In the genomic region with DNA sequence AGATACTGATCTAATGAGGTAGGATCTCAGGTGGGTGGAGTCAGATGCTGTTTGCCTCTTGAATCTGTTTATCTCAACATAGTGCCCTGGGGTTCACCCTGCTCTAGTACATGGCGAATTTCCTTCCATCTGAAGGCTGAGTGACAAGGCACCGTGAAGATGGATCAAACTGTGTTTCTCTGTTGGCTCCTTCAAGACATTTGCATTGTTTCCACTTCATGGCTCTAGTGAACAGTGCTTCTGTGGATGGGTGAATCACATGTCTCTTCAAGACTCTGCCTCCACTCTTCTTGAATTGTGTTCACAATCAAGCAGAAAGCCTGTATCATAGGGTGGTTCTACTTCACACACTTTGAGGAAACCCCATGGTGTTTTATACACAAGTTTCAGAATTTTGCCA, we compare ENCODE assay signal across 34 mouse cellular contexts. TPM values are rescaled to one million over a fixed set of nuclear protein-coding genes. Genes with fewer than 3 reads are reported as not detected.
"Had no signal": no experiment of that assay in that cellular context is flagged by ENCODE, and none has a peak within 500 bp of the region (broad histone marks: within the 10 kb centered on the region; RNA-seq: fewer than 3 reads in every experiment).

No protein-coding gene starts in this region.

- H3K4me1 ChIP-seq: limb, embryonic 10.5 days; limb, embryonic 12.5 days; limb, embryonic 13.5 days; limb, embryonic 15.5 days; liver, embryonic 12.5 days; liver, embryonic 13.5 days; liver, embryonic 15.5 days; lung, embryonic 15.5 days; megakaryocyte, embryonic 14.5 days; midbrain, embryonic 10.5 days; midbrain, embryonic 12.5 days; midbrain, embryonic 13.5 days; midbrain, embryonic 15.5 days; neural tube, embryonic 12.5 days had no signal

- H3K36me3 ChIP-seq: limb, embryonic 10.5 days; limb, embryonic 12.5 days; limb, embryonic 13.5 days; limb, embryonic 15.5 days; liver, embryonic 12.5 days; liver, embryonic 13.5 days; liver, embryonic 15.5 days; lung, embryonic 15.5 days; midbrain, embryonic 10.5 days; midbrain, embryonic 12.5 days; midbrain, embryonic 13.5 days; midbrain, embryonic 15.5 days; neural tube, embryonic 12.5 days had no signal

- H3K9ac ChIP-seq: limb, embryonic 12.5 days; limb, embryonic 13.5 days; limb, embryonic 15.5 days; liver, embryonic 12.5 days; liver, embryonic 13.5 days; liver, embryonic 14.5 days; liver, embryonic 15.5 days; liver, postnatal 0 days; lung, embryonic 14.5 days; lung, embryonic 15.5 days; midbrain, embryonic 12.5 days; midbrain, embryonic 13.5 days; midbrain, embryonic 15.5 days; neural tube, embryonic 12.5 days had no signal

- ATAC-seq: liver, embryonic 12.5 days; liver, postnatal 0 days; lung, postnatal 0 days; midbrain, embryonic 13.5 days; midbrain, embryonic 15.5 days; midbrain, embryonic 16.5 days had no signal

- H3K27ac ChIP-seq: limb, embryonic 10.5 days; limb, embryonic 12.5 days; limb, embryonic 13.5 days; limb, embryonic 15.5 days; liver, embryonic 12.5 days; liver, embryonic 13.5 days; liver, embryonic 14.5 days; liver, embryonic 15.5 days; lung, embryonic 15.5 days; macrophage; midbrain, embryonic 10.5 days; midbrain, embryonic 12.5 days; midbrain, embryonic 13.5 days; midbrain, embryonic 15.5 days; neural tube, embryonic 12.5 days had no signal

- H3K27me3 ChIP-seq: limb, embryonic 12.5 days; limb, embryonic 13.5 days; limb, embryonic 15.5 days; liver, embryonic 12.5 days; liver, embryonic 13.5 days; liver, embryonic 15.5 days; lung, embryonic 15.5 days; megakaryocyte, embryonic 14.5 days; midbrain, embryonic 12.5 days; midbrain, embryonic 13.5 days; midbrain, embryonic 15.5 days; neural tube, embryonic 12.5 days had no signal

- H3K9me3 ChIP-seq: limb, embryonic 10.5 days; limb, embryonic 12.5 days; limb, embryonic 13.5 days; limb, embryonic 15.5 days; liver, embryonic 12.5 days; liver, embryonic 13.5 days; liver, embryonic 15.5 days; lung, embryonic 15.5 days; megakaryocyte, embryonic 14.5 days; midbrain, embryonic 10.5 days; midbrain, embryonic 12.5 days; midbrain, embryonic 13.5 days; midbrain, embryonic 15.5 days; neural tube, embryonic 12.5 days had no signal

- H3K4me2 ChIP-seq: limb, embryonic 12.5 days; limb, embryonic 13.5 days; limb, embryonic 15.5 days; liver, embryonic 11.5 days; liver, embryonic 12.5 days; liver, embryonic 13.5 days; liver, embryonic 15.5 days; lung, embryonic 14.5 days; lung, embryonic 15.5 days; midbrain, embryonic 11.5 days; midbrain, embryonic 12.5 days; midbrain, embryonic 13.5 days; midbrain, embryonic 15.5 days; neural tube, embryonic 12.5 days had no signal

- H3K4me3 ChIP-seq: limb, embryonic 10.5 days; limb, embryonic 12.5 days; limb, embryonic 13.5 days; limb, embryonic 15.5 days; liver, embryonic 12.5 days; liver, embryonic 13.5 days; liver, embryonic 15.5 days; lung, embryonic 15.5 days; megakaryocyte, embryonic 14.5 days; midbrain, embryonic 10.5 days; midbrain, embryonic 12.5 days; midbrain, embryonic 13.5 days; midbrain, embryonic 15.5 days; myocyte; neural tube, embryonic 12.5 days had no signal

- DNase-seq: left cerebral cortex, postnatal 4 days; liver; liver, embryonic 13.5 days; liver, postnatal 0 days; lung, adult 18-20 months; lung, adult 2 months; lung, embryonic 14.5 days; lung, postnatal 10 days; lung, postnatal 14 days; lung, postnatal 36 days; lung, postnatal 4 days; midbrain, embryonic 14.5 days had no signal

RNA-seq across cellular contexts. Expression of gene Ttll7, which starts 8.1 kb away (rescaled TPM):
- total RNA-seq: megakaryocyte-erythroid progenitor cell, adult 5-6 weeks; monocyte, adult 5-6 weeks had no signal
- polyA plus RNA-seq: macrophage had no signal
